Comparison of ENCODE assay signal across 23 mouse cellular contexts in the genomic region with DNA sequence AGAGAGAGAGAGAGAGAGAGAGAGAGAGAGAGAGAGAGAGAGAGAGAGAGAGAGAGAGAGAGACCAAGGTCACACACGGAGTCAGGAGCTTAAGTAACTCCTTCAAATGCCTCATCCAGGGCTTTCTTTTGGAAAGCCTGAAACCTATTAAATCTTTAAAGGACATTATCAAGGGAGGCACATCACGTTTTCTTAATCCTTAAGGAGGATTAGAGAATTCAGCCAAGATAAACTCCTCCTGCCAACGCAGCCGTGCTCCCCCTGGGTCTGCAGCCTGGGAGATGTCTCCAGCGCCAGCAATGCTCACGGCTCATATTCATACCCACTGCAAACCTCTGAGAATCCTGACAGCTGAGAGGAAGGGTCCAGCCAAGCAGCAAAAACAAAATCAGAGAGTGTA. TPM values are rescaled to one million over a fixed set of nuclear protein-coding genes. Genes with fewer than 3 reads are reported as not detected.
"Had no signal": no experiment of that assay in that cellular context is flagged by ENCODE, and none has a peak within 500 bp of the region (broad histone marks: within the 10 kb centered on the region; RNA-seq: fewer than 3 reads in every experiment).

No protein-coding gene starts in this region.

- H3K9ac ChIP-seq: intestine, embryonic 15.5 days; kidney, embryonic 15.5 days; limb, embryonic 12.5 days; limb, embryonic 15.5 days; liver, embryonic 14.5 days; liver, postnatal 0 days; lung, embryonic 14.5 days; neural tube, embryonic 13.5 days had no signal

- H3K4me1 ChIP-seq: intestine, embryonic 15.5 days; kidney, embryonic 15.5 days; limb, embryonic 12.5 days; limb, embryonic 15.5 days had no signal

- H3K4me2 ChIP-seq: intestine, embryonic 15.5 days; kidney, embryonic 15.5 days; limb, embryonic 12.5 days; limb, embryonic 15.5 days; liver, embryonic 11.5 days; lung, embryonic 14.5 days; neural tube, embryonic 13.5 days had no signal

- H3K4me3 ChIP-seq: intestine, embryonic 15.5 days; kidney, embryonic 15.5 days; limb, embryonic 12.5 days; limb, embryonic 15.5 days; myocyte; neural tube, embryonic 13.5 days had no signal

- H3K27me3 ChIP-seq: intestine, embryonic 15.5 days; kidney, embryonic 15.5 days; limb, embryonic 12.5 days; limb, embryonic 15.5 days; neural tube, embryonic 13.5 days had no signal

- DNase-seq: kidney, adult 11 months; kidney, adult 8-10 months; kidney, postnatal 14 days; kidney, postnatal 4 days; left cerebral cortex, postnatal 4 days; liver, postnatal 0 days; lung, embryonic 14.5 days; lung, postnatal 10 days; lung, postnatal 36 days; right cerebral cortex, postnatal 25 days; thymus, adult 2 months; thymus, postnatal 14 days; thymus, postnatal 4 days had no signal

- H3K36me3 ChIP-seq: intestine, embryonic 15.5 days; kidney, embryonic 15.5 days; limb, embryonic 12.5 days; limb, embryonic 15.5 days; neural tube, embryonic 13.5 days had no signal

- H3K27ac ChIP-seq: intestine, embryonic 15.5 days; kidney, embryonic 15.5 days; limb, embryonic 12.5 days; limb, embryonic 15.5 days; liver, embryonic 14.5 days; neural tube, embryonic 13.5 days; stomach, postnatal 0 days had no signal

- ATAC-seq: intestine, embryonic 15.5 days; liver, postnatal 0 days had no signal

- H3K9me3 ChIP-seq: intestine, embryonic 15.5 days; kidney, embryonic 15.5 days; limb, embryonic 12.5 days; limb, embryonic 15.5 days; neural tube, embryonic 13.5 days had no signal

RNA-seq across cellular contexts. Expression of a gene that starts 3.4 kb away (rescaled TPM):
- total RNA-seq: megakaryocyte-erythroid progenitor cell, adult 5-6 weeks had no signal
- polyA plus RNA-seq: myocyte had no signal
